Mouse (Mus musculus) heart, postnatal 0 days (tissue): ENCODE measurements at regions not wholly inside any gene's neighbourhood (a gene's known extent, or its start where the extent isn't known, plus 50 kb on each side); places are given as distances from the start of the nearest gene placed in this dataset.

Experiments
- ATAC-seq: fragments of 200-750 bp; cut with Nextera tagmentation; 2 replicates; pipeline ENCODE4 v1.8.0; 2017; ENCODE audit warnings: low read depth, moderate number of reproducible peaks, moderate library complexity; ENCODE audit not compliant: insufficient read depth
- DNase-seq: peaks from one replicate; pipeline ENCODE4 v3.0.0-alpha.2; 2016; ENCODE audit warnings: low spot score
- H3K27ac ChIP-seq: fragments of 300-500 bp; sonication (generic); 2 replicates; pipeline ENCODE4 v1.5.1; 2014; ENCODE audit warnings: low read depth, mild to moderate bottlenecking
- H3K27me3 ChIP-seq: fragments of 300-500 bp; sonication (generic); 2 replicates; pipeline ENCODE4 v1.6.1; 2014; ENCODE audit warnings: low read length, mixed read lengths; ENCODE audit not compliant: control insufficient read depth, insufficient read depth
- H3K36me3 ChIP-seq: fragments of 300-500 bp; sonication (generic); replicated peaks from 2 replicates; pipeline ENCODE4 v1.6.1; 2014; ENCODE audit warnings: low read length, mixed read lengths; ENCODE audit not compliant: control insufficient read depth, insufficient read depth
- H3K4me1 ChIP-seq: fragments of 300-500 bp; sonication (generic); 2 replicates; pipeline ENCODE4 v1.6.1; 2014; ENCODE audit warnings: antibody characterized with exemption; ENCODE audit not compliant: control insufficient read depth, insufficient read depth
- H3K4me2 ChIP-seq: fragments of 300-500 bp; sonication (generic); 2 replicates; pipeline ENCODE4 v1.6.1; 2014; ENCODE audit warnings: low read depth, mild to moderate bottlenecking, low read length, moderate library complexity
- H3K4me3 ChIP-seq: fragments of 300-500 bp; sonication (generic); 2 replicates; pipeline ENCODE4 v1.5.1; 2014; ENCODE audit warnings: low read depth, low read length
- H3K9ac ChIP-seq: fragments of 300-500 bp; sonication (generic); replicated peaks from 2 replicates; pipeline ENCODE4 v1.6.1; 2014; ENCODE audit warnings: low read depth, low read length, mixed read lengths
- H3K9me3 ChIP-seq: fragments of 300-500 bp; sonication (generic); replicated peaks from 2 replicates; pipeline ENCODE4 v1.6.1; 2016; ENCODE audit warnings: low read length; ENCODE audit not compliant: control insufficient read depth
- CTCF ChIP-seq: IDR thresholded peaks from 2 replicates; pipeline ENCODE4 v1.5.1; 2016; ENCODE audit warnings: antibody characterized with exemption, control low read depth, low read depth
- EP300 ChIP-seq: IDR thresholded peaks from 2 replicates; pipeline ENCODE4 v1.6.1; 2016; ENCODE audit warnings: antibody characterized with exemption, low read depth
- WGBS: fragments of 180-500 bp; shearing (Covaris S2); extraction: QIAGEN DNeasy Blood & Tissue Kit; methylation state at CpG from one replicate; pipeline ENCODE4 v1.1.7; 2014; 5-methylcytosine and 5-hydroxymethylcytosine counted together

GRCm38 (mm10) chr4:110038696-110039095 is 60.8 kb downstream of the Dmrta2 start:
- WGBS, result 59% methylated on average over 5 of the region's 5 CpGs
- no peak overlapping the region for H3K4me3 ChIP-seq
- H3K9ac ChIP-seq, result no peak overlapping the region
- H3K4me1 ChIP-seq, result no peaks in the 10 kb centered on the region
- H3K9me3 ChIP-seq, result no peaks in the 10 kb centered on the region
- H3K27ac ChIP-seq, result no peak overlapping the region
- DNase-seq, result no peak
- H3K36me3 ChIP-seq, result no peaks in the 10 kb centered on the region
- H3K4me2 ChIP-seq, result no peak overlapping the region
- ATAC-seq, result no peak
- TF ChIP-seq EP300 (no peak), CTCF (no peak)
- H3K27me3 ChIP-seq, result no peaks in the 10 kb centered on the region

DNA sequence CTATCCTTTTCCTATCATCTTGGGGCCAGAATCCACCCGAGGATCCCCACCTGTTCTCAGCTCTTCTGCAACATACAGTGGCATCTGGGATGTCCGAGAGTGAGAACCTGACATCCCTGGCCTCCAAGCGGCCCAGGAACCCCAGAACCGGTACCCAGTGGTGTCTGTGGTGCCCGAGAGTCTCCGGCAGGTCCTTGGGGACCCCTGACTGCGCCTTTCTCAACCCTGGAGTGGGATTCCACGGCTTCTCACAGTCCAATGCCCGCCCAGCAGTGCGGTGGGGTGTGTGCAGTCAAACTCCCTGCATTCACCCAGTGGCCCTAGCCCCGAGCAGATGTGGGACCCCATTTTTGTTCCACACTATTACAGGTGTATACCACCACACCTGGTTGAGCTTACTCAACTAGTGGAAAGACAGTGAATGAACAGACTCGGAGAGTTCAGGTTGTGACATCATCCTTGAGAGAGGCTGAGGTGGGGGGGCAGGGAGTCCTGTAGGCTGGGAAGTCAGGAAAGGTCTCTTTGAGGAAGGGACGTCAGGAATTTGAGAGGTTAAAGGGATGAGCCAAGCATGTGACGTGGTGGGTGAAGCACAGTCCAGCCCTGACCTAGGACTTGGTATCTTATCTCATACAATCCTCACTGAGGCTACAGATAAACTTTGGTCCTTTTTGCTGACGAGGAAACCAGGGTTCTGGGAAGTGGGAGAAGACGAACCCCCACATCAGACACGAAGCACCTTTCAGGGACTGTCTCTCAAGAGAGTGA is 67.2 kb downstream of the Dmrta2 start:
- Histone ChIP-seq H3K27me3 (no peaks in the 10 kb centered on the region), H3K36me3 (no peaks in the 10 kb centered on the region), H3K9me3 (no peaks in the 10 kb centered on the region), H3K27ac (no peak overlapping the region), H3K4me1 (no peaks in the 10 kb centered on the region), H3K4me2 (no peak overlapping the region), H3K4me3 (no peak overlapping the region), H3K9ac (no peak overlapping the region)
- ATAC-seq, result no peak
- DNase-seq, result no peak
- 66% methylated on average over 17 of the region's 17 CpGs for WGBS
- TF ChIP-seq EP300 (no peak), CTCF (no peak)

GRCm38 (mm10) chr4:110045651-110046269 is 67.9 kb downstream of the Dmrta2 start:
- Histone ChIP-seq H3K4me2 (no peak overlapping the region), H3K9ac (no peak overlapping the region), H3K36me3 (no peaks in the 10 kb centered on the region), H3K9me3 (no peaks in the 10 kb centered on the region), H3K27me3 (no peaks in the 10 kb centered on the region), H3K27ac (no peak overlapping the region), H3K4me1 (peaks cover 4% of the 10 kb centered on the region; the same call in 1 of the 2 replicates), H3K4me3 (no peak overlapping the region)
- DNase-seq (no peak), ATAC-seq (no peak)
- no peak for TF ChIP-seq EP300
- WGBS, result 60% methylated on average over 12 of the region's 12 CpGs

GRCm38 (mm10) chr4:110046270-110046651 is 68.4 kb downstream of the Dmrta2 start:
- DNase-seq, result no peak
- no peaks in the 10 kb centered on the region for H3K36me3 ChIP-seq
- no peak overlapping the region for H3K9ac ChIP-seq
- no peak overlapping the region for H3K4me3 ChIP-seq
- TF ChIP-seq CTCF (no peak), EP300 (no peak)
- WGBS, result 82% methylated on average over 11 of the region's 11 CpGs
- no peak overlapping the region for H3K4me2 ChIP-seq
- peaks cover 4% of the 10 kb centered on the region; the same call in 1 of the 2 replicates for H3K4me1 ChIP-seq
- H3K9me3 ChIP-seq, result no peaks in the 10 kb centered on the region
- no peak overlapping the region for H3K27ac ChIP-seq
- ATAC-seq, result no peak
- no peaks in the 10 kb centered on the region for H3K27me3 ChIP-seq

GRCm38 (mm10) chr4:110050393-110051280 is 72.8 kb downstream of the Dmrta2 start:
- H3K9ac ChIP-seq, result peak overlapping the region; percentile 52; the same call in 1 of the 2 replicates
- H3K27ac ChIP-seq, result peak overlapping the region; percentile 32; the same call in 1 of the 2 replicates
- H3K4me1 ChIP-seq, result peaks cover 4% of the 10 kb centered on the region; the same call in 1 of the 2 replicates
- no peaks in the 10 kb centered on the region for H3K9me3 ChIP-seq
- TF ChIP-seq EP300, result no peak
- TF ChIP-seq CTCF, result peak; percentile 93
- H3K27me3 ChIP-seq, result no peaks in the 10 kb centered on the region
- peak; percentile 67 for DNase-seq
- WGBS, result 5% methylated on average over 40 of the region's 40 CpGs
- no peaks in the 10 kb centered on the region for H3K36me3 ChIP-seq
- peak overlapping the region; percentile 66 for H3K4me2 ChIP-seq
- peak overlapping the region; percentile 44 for H3K4me3 ChIP-seq
- peak; percentile 93 for ATAC-seq
